Mouse (Mus musculus): Measurements from ENCODE around the gene Jam3. TPM values are rescaled to one million over a fixed set of nuclear protein-coding genes. Genes with fewer than 3 reads are reported as not detected.

Jam3 gene
- 10 to 100 TPM; 17.3 to 22.5 TPM for total RNA-seq (2021)

GRCm38 (mm10) chr9:27154763-27155530 lies at the start of gene Jam3:
TSS of gene Jam3 (minus strand) at chr9:27155421.
- DNase-seq: peak; percentile 96

- no peak for DNase-seq
These were observed 49.0 kb upstream of the Jam3 start for GRCm38 (mm10) chr9:27204201-27204600.

GRCm38 (mm10) chr9:27203134-27203533 lies 47.9 kb upstream of the Jam3 start:
- no peak for DNase-seq

- no peak for DNase-seq
These were observed 46.4 kb upstream of the Jam3 start for GRCm38 (mm10) chr9:27201472-27202219.

- no peak for DNase-seq
These were observed 38.4 kb upstream of the Jam3 start for GRCm38 (mm10) chr9:27193592-27194080.

- peak; percentile 21 for DNase-seq
These were observed 37.8 kb upstream of the Jam3 start for GRCm38 (mm10) chr9:27192761-27193591.

- peak; percentile 93 for DNase-seq
These were observed 37.0 kb upstream of the Jam3 start for GRCm38 (mm10) chr9:27192001-27192760.

GRCm38 (mm10) chr9:27191501-27191981 lies 36.3 kb upstream of the Jam3 start:
- peak; percentile 84 for DNase-seq

GRCm38 (mm10) chr9:27190461-27190860 lies 35.2 kb upstream of the Jam3 start:
- DNase-seq: no peak

- peak; percentile 37 for DNase-seq
These were observed 34.1 kb upstream of the Jam3 start for GRCm38 (mm10) chr9:27189306-27189705.

- no peak for DNase-seq
These were observed 33.5 kb upstream of the Jam3 start for GRCm38 (mm10) chr9:27188677-27189241.

- no peak for DNase-seq
These were observed 30.6 kb upstream of the Jam3 start for GRCm38 (mm10) chr9:27185820-27186219.

GRCm38 (mm10) chr9:27182087-27182486 lies 26.9 kb upstream of the Jam3 start:
- no peak for DNase-seq

GRCm38 (mm10) chr9:27180492-27180891 lies 25.3 kb upstream of the Jam3 start:
- DNase-seq: no peak

- no peak for DNase-seq
These were observed 23.7 kb upstream of the Jam3 start for GRCm38 (mm10) chr9:27178935-27179334.

- peak; percentile 74 for DNase-seq
These were observed 20.9 kb upstream of the Jam3 start for GRCm38 (mm10) chr9:27176154-27176553.

- no peak for DNase-seq
These were observed 20.5 kb upstream of the Jam3 start for GRCm38 (mm10) chr9:27175682-27176081.

- no peak for DNase-seq
These were observed 20.0 kb upstream of the Jam3 start for GRCm38 (mm10) chr9:27175241-27175640.

GRCm38 (mm10) chr9:27174079-27174478 lies 18.9 kb upstream of the Jam3 start:
- DNase-seq: no peak

GRCm38 (mm10) chr9:27173646-27174045 lies 18.4 kb upstream of the Jam3 start:
- no peak for DNase-seq

- no peak for DNase-seq
These were observed 17.6 kb upstream of the Jam3 start for GRCm38 (mm10) chr9:27172839-27173238.

All from heart, postnatal 4 days (tissue).